ENCODE assay signal across 9 mouse cellular contexts in genomic region chr11:101056885-101057284, GRCm38 (mm10). TPM values are rescaled to one million over a fixed set of nuclear protein-coding genes. Genes with fewer than 3 reads are reported as not detected.
DNase-seq lines count a peak whose midpoint lies in the region; ATAC-seq lines count a peak whose summit lies in the region.
"Had no signal": no experiment of that assay in that cellular context is flagged by ENCODE, and none has a peak within 500 bp of the region (broad histone marks: within the 10 kb centered on the region; RNA-seq: fewer than 3 reads in every experiment).

No protein-coding gene starts in this region.

- peak; percentile 17 for DNase-seq in adrenal gland, adult 8-10 months
- DNase-seq in adrenal gland, postnatal 4 days (ENCODE audit: low spot score in 2 of 2): no peak
- DNase-seq in embryonic facial prominence, embryonic 14.5 days (ENCODE audit: low spot score): peak; percentile 48
- peak; percentile 70 for DNase-seq in heart, postnatal 4 days
- peak; percentile 83 for DNase-seq in lung, postnatal 36 days
- DNase-seq in thymus, postnatal 36 days: no peak
- no peak for DNase-seq in thymus, adult 18-20 months
- DNase-seq in natural killer cell, adult 2 months (ENCODE audit: low spot score in 2 of 2): no peak
- DNase-seq: thymus, postnatal 25 days had no signal

- no peaks in the 10 kb centered on the region for H3K27me3 ChIP-seq in embryonic facial prominence, embryonic 14.5 days (replicated peaks; ENCODE audit: control insufficient read depth, insufficient read depth, low read length)

- H3K36me3 ChIP-seq in embryonic facial prominence, embryonic 14.5 days (ENCODE audit: control insufficient read depth, insufficient read depth, low read length): peaks cover 24% of the 10 kb centered on the region; the same call in 1 of the 2 replicates

- no peak overlapping the region for H3K4me2 ChIP-seq in embryonic facial prominence, embryonic 14.5 days (ENCODE audit: low read depth, low read length)

- 42% methylated on average over 8 of the region's 8 CpGs for WGBS in embryonic facial prominence, embryonic 14.5 days

- peak; percentile 3; the same call in 1 of the 2 replicates for ATAC-seq in embryonic facial prominence, embryonic 14.5 days (ENCODE audit: low read depth)

- no peak overlapping the region; the same call in 1 of the 2 replicates for H3K9ac ChIP-seq in embryonic facial prominence, embryonic 14.5 days (ENCODE audit: low read depth, low read length)

- peaks cover 22% of the 10 kb centered on the region for H3K4me1 ChIP-seq in embryonic facial prominence, embryonic 14.5 days (ENCODE audit: control insufficient read depth, insufficient read depth, low read length)

- no peaks in the 10 kb centered on the region for H3K9me3 ChIP-seq in embryonic facial prominence, embryonic 14.5 days (ENCODE audit: control insufficient read depth, low read length)

- no peak overlapping the region for H3K27ac ChIP-seq in embryonic facial prominence, embryonic 14.5 days (replicated peaks; ENCODE audit: low read depth, low read length)

- no peak overlapping the region for H3K4me3 ChIP-seq in embryonic facial prominence, embryonic 14.5 days (ENCODE audit: low read depth, low read length)

RNA-seq across cellular contexts. Expression of gene Naglu, which starts 12.9 kb away (rescaled TPM):
- total RNA-seq in adrenal gland, adult 8-10 months (2022): 10 to 100 TPM; 45.3 to 51.8 (median 49.6) TPM
- 10 to 100 TPM; 36.9 to 37.8 TPM for total RNA-seq in adrenal gland, postnatal 4 days (2021)
- 13.9 and 14.4 TPM in 2 replicates for polyA plus RNA-seq in embryonic facial prominence, embryonic 14.5 days (2014; fragmentation: Nextera tagmentation; extraction: Ambion mirVana)
- 10 to 100 TPM in 1 of 2 experiments, 1 to 10 TPM in 1; 9.0 to 10.1 TPM for total RNA-seq in heart, postnatal 4 days (2021)

RNA-seq across cellular contexts. Expression of gene Hsd17b1, which starts 21.3 kb away (rescaled TPM):
- total RNA-seq in adrenal gland, adult 8-10 months (2022): 1 to 10 TPM; 1.7 to 2.4 (median 2.0) TPM
- total RNA-seq in adrenal gland, postnatal 4 days (2021): under 1 TPM; 0.50 to 0.62 TPM
- not detected in 2 replicates for polyA plus RNA-seq in embryonic facial prominence, embryonic 14.5 days (2014; fragmentation: Nextera tagmentation; extraction: Ambion mirVana)
- total RNA-seq in heart, postnatal 4 days (2021): not detected

RNA-seq across cellular contexts. Expression of gene Coasy, which starts 25.5 kb away (rescaled TPM):
- 100 to 1,000 TPM in 2 of 4 experiments, 10 to 100 TPM in 2; 70.8 to 104 (median 89.9) TPM for total RNA-seq in adrenal gland, adult 8-10 months (2022)
- 10 to 100 TPM; 59.8 to 65.6 TPM for total RNA-seq in adrenal gland, postnatal 4 days (2021)
- 39.1 and 40.5 TPM in 2 replicates for polyA plus RNA-seq in embryonic facial prominence, embryonic 14.5 days (2014; fragmentation: Nextera tagmentation; extraction: Ambion mirVana)
- 10 to 100 TPM; 15.4 to 16.2 TPM for total RNA-seq in heart, postnatal 4 days (2021)

RNA-seq across cellular contexts. Expression of gene Mlx, which starts 30.2 kb away (rescaled TPM):
- total RNA-seq in adrenal gland, adult 8-10 months (2022): 10 to 100 TPM; 38.1 to 69.0 (median 47.6) TPM
- total RNA-seq in adrenal gland, postnatal 4 days (2021): 10 to 100 TPM; 27.3 to 27.5 TPM
- polyA plus RNA-seq in embryonic facial prominence, embryonic 14.5 days (2014; fragmentation: Nextera tagmentation; extraction: Ambion mirVana): 45.8 and 55.2 TPM in 2 replicates
- 10 to 100 TPM; 17.5 to 17.7 TPM for total RNA-seq in heart, postnatal 4 days (2021)

RNA-seq across cellular contexts. Expression of gene Psmc3ip, which starts 38.4 kb away (rescaled TPM):
- 1 to 10 TPM; 3.6 to 5.9 (median 4.2) TPM for total RNA-seq in adrenal gland, adult 8-10 months (2022)
- total RNA-seq in adrenal gland, postnatal 4 days (2021): 10 to 100 TPM; 10.3 to 11.9 TPM
- polyA plus RNA-seq in embryonic facial prominence, embryonic 14.5 days (2014; fragmentation: Nextera tagmentation; extraction: Ambion mirVana): 27.2 and 34.4 TPM in 2 replicates
- total RNA-seq in heart, postnatal 4 days (2021): 10 to 100 TPM; 11.7 to 13.6 TPM

Comparison
In these comparisons a context has a peak if more than half of its experiments do, and no peak if none do; other contexts are left out.
1. DNase-seq: peak in adrenal gland, adult 8-10 months (single experiment), embryonic facial prominence, embryonic 14.5 days (single experiment), heart, postnatal 4 days (single experiment) and lung, postnatal 36 days (single experiment); none in adrenal gland, postnatal 4 days (0 of 2), thymus, postnatal 36 days (0 of 2), thymus, adult 18-20 months (0 of 2) and natural killer cell, adult 2 months (0 of 2).